Mouse (Mus musculus): ENCODE results near the gene Eif4e3.

Eif4e3 gene

DNA sequence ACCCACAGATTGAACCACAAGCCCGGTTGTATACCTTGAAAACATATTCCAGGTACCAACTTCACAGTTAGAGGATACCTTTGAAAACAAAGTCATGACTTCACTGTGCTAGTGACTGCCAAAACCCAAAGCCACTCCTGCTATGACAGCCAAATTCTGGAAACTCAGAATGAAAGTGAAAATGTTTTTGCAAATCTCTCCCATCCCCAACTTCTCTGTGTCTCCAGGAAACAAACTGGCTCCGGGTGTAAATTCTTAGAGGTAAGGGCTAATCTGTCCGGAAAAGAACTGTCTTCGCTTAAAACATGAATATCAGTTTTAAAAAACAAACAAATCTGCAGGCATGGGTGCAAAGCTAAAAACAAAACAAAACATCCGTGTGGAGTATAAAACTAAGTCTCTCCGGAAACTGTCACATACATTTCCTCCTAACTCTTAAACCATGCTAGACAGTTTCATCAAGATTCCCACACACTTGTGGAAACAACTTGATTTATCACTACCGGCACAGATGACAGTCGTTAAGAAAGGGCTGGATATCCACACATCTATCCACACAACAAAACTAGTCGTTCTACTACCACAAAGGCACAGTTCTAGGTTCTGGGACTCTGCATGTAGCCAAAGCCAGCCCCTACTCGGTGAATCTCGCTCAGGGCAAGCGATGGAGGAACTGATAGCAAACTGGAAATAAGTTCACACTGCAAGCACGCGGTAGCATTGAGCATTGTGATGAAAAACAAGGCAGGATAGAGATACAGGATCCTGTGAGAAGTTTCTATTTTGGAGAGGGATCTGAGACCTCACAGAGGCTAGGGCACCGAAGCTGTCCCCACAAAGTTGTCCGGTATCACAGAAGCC is 884 bp downstream of the Eif4e3 start:
- peak; percentile 70 for DNase-seq (ENCODE audit: low read depth)

GRCm38 (mm10) chr6:99663232-99663631 is 3.3 kb downstream of the Eif4e3 start:
- no peak for DNase-seq (ENCODE audit: low read depth)

DNA sequence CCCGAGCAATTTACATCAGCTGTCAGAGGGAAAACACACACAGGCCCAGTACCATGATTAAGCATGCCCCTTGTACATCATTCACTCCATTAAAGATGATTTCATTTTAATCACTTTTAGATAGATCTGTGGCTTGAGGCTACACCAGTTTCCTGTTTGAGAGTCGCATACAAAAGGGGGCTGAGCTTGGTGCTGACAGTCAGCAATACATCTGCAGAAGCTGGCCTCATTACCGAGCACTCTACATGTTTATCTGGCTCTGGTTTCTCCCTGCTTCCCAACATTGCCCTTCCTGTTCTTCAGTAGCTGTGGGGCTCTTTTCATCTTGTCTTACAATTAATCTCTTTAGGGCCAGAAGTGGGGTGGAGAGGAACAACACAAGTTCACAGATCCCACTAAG is 6.1 kb downstream of the Eif4e3 start:
- peak; percentile 49 for DNase-seq (ENCODE audit: low read depth)

DNA sequence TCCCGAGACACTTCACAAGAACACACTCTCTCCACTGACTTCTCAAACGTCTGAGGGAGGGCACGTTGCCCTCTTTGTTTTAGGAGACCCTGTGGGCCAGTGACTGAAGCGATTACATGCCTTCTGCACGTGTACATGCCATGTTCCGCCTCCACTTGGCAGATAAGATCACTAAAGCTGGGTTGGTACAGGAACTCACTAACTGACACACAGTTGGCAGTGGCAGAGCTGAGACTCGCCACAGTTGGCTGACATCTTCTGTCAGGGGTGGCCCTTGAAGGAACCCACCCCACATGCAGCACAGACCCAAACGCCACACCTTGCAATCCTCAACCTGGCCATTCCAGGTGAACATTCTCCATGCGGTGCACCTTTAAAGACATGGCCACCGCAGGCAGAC is 8.0 kb downstream of the Eif4e3 start:
- peak; percentile 67 for DNase-seq (ENCODE audit: low read depth)

DNA sequence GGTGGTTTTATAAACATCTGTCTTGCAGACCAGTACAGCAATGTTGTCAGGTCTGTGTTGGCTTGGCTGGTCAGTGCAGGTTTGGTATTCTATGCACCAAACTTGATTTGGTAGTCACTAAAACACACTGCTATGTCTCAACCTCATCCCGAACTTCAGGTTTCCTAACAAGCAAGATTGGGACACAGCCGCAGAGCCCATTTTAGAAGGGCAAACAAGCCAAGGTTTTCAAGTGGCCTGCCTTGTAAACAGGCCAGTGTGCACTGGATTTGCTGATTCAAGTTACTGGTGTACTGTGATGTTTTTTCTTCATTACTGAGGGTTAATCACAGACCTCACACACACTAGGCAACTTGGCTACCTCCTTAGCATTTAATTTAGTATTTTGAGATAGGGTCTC is 10.5 kb downstream of the Eif4e3 start:
- no peak for DNase-seq (ENCODE audit: low read depth)

DNA sequence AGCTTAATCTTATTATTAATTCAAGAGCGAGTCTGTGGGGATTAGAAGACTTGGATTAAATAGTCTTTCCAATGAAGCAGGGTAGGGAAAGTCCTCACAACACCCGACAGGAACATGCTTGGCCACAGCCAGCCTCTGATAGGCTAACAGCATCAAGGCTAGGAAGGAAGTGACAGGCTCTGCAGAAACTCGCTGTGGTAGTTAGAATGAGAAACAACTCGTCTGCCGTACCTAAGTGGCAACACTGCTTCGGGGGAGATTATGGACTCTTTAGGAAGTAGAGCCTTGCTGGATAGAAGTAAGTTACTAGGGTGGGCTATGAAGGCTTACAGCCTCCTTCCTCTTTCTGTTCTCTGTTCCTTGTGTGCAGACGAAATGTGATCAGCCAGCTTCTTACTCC is 11.1 kb downstream of the Eif4e3 start:
- DNase-seq (ENCODE audit: low read depth), result peak; percentile 75

- no peak for DNase-seq (ENCODE audit: low read depth)
Observed at GRCm38 (mm10) chr6:99654343-99654742, 12.2 kb downstream of the Eif4e3 start.

- peak; percentile 29 for DNase-seq (ENCODE audit: low read depth)
Observed at GRCm38 (mm10) chr6:99652341-99652740, 14.2 kb downstream of the Eif4e3 start.

- DNase-seq (ENCODE audit: low read depth), result no peak
Observed at GRCm38 (mm10) chr6:99649307-99649706, 17.3 kb downstream of the Eif4e3 start.

- DNase-seq (ENCODE audit: low read depth), result peak; percentile 78
Observed at GRCm38 (mm10) chr6:99646344-99646743, 20.2 kb downstream of the Eif4e3 start.

DNA sequence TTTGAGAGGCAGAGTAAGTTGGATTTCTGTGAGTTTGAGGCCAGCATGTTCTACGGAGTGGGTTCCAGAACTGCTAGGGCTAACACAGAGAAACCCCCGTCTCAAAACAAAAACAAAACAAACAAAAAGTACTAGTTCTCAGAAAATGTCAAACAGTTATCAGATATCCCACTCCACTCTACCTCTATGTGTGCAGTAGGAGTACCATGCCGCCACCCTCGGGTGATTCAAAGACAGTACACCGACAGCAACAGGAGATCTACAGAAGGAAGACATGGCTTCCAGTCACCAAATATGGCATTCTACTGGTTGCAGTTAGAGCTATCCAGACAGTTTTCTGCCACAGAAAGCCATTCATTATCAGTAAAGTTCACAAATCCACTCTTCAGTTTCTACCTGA is 21.7 kb downstream of the Eif4e3 start:
- DNase-seq (ENCODE audit: low read depth), result peak; percentile 63

- peak; percentile 24 for DNase-seq (ENCODE audit: low read depth)
Observed at GRCm38 (mm10) chr6:99644386-99644785, 22.2 kb downstream of the Eif4e3 start.

DNA sequence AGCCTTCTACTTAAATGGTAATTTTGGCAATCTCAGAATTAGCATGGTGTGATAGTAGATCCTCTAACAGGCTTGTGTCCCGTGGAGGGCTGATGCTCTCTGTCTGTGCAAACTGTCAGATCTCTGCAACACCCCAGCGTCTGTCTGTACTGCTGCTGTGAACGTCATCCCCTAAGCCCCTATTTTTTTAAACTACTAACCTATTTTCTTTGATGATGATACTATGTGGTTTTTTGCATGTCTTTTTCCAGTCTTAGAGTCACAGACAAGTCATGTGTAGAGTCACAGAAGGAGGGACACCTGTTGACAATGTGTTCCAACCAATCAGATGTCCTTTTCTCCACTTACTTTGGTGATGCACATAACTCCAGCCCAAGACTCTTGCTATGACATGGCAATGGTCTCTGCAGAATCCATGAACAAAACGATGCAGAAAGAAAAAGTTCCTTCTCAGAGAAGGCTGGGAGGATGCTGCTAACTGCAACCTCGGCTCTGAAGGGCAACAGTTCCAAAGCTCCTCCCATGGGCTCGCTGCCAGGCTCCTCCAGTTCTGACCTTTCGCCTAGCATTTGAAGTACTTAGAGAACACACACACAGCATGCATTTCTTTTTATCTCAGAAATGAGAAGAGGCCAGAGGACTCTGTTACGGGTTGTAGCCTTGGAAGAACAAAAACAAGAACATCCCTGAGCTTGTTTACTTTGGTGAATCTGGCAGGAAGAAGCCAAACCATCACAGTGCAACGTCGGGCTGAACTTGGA is 23.0 kb downstream of the Eif4e3 start:
- peak; percentile 75 for DNase-seq (ENCODE audit: low read depth)

GRCm38 (mm10) chr6:99637456-99637855 is 29.1 kb downstream of the Eif4e3 start:
- no peak for DNase-seq (ENCODE audit: low read depth)

GRCm38 (mm10) chr6:99636801-99637200 is 29.8 kb downstream of the Eif4e3 start:
- no peak for DNase-seq (ENCODE audit: low read depth)

DNA sequence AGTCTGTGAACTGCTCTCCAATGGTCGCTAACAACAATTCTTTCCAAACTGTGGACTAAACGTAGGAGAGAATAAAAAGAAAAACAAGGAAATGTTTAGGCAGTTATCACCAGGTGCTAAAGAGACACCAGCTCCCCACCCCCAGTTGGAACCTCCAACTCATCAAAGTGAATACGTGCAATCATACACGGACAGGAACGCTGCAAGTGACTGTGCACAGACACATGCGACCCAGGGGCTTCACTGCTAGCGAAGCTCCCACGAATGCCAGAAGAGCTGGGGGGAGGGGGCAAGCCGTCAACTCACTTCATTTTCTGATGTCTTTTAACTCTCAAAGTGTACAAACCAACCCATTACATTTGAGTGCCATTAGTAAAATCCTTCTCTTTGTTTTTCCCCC is 30.4 kb downstream of the Eif4e3 start:
- no peak for DNase-seq (ENCODE audit: low read depth)

GRCm38 (mm10) chr6:99632121-99632980 is 34.2 kb downstream of the Eif4e3 start:
- DNase-seq (ENCODE audit: low read depth), result no peak

GRCm38 (mm10) chr6:99631637-99632036 is 34.9 kb downstream of the Eif4e3 start:
- DNase-seq (ENCODE audit: low read depth), result no peak

DNA sequence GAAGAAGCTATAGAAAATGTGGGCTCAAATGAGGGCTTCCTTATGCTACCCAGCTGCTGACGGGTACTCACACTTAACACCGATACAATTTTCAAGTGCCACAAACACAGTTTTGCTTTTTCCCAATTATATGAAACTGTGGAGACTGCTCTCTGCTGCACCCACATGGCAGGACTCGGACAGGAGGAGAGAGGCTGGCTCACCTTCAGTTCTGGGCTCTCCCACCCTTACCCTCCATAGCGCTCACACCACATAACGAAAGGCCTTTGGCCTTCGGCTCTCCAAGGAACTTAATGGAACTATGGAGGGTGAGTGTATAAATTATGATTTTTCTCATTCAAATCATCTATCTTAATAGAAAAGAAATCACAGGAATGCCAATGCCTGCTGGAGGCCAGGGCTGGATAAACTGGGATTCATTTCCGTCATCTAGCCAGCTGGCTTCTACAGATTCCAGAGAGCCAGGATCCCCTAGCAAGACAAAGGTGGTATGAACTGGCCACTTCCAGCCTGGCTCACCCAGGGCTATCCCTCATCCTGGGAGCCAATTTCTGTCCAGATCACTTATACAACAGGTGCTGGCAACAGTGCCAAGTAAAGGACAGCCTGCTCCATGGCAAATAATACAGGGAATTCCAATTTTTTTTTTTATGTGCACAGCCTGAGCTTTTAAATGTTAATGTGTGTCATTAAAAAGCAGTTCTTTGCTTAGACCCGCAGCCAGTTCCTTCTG is 36.7 kb downstream of the Eif4e3 start:
- DNase-seq (ENCODE audit: low read depth), result no peak

- DNase-seq (ENCODE audit: low read depth), result no peak
Observed at GRCm38 (mm10) chr6:99626347-99626746, 40.2 kb downstream of the Eif4e3 start.

DNA sequence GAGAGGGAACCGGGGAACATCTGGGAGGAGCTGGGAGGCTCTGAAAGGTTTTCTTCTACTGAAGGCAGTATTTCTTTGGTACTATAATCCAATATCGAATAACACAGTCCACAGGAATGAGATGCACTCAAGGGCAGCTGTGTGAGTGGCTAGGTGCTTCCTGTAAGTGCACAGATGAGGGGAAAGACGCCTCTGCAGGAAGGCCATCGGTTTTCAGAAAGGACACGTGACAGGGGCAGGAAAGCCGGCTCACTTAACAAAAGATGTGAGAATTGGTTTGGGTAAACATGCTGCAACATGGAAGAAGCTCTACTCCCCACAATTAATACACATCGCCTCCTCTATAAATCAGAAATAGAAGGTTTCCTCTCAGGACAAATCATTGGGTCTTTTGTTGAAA is 40.8 kb downstream of the Eif4e3 start:
- DNase-seq (ENCODE audit: low read depth), result no peak

- no peak for DNase-seq (ENCODE audit: low read depth)
Observed at GRCm38 (mm10) chr6:99625306-99625705, 41.3 kb downstream of the Eif4e3 start.
